Mouse (Mus musculus) common myeloid progenitor, adult 5-6 weeks (primary cell): Measurements from ENCODE around the gene Bcl6. TPM values are rescaled to one million over a fixed set of nuclear protein-coding genes. Genes with fewer than 3 reads are reported as not detected.

Experiments used
- ATAC-seq: replicated peaks from 2 replicates; pipeline ENCODE4 v1.8.0; 2016; ENCODE audit warnings: low read depth, mild to moderate bottlenecking, moderate TSS enrichment, inconsistent platforms; ENCODE audit not compliant: poor library complexity, severe bottlenecking
- total RNA-seq: library from RNA; stranded (forward); fragments of 200-1000, 187-1606 nt; gene quantifications from 2 replicates; pipeline ENCODE4 v1.2.3, GENCODE M21; 2017

The Bcl6 gene
- 1.5 and 1.9 TPM in 2 replicates for total RNA-seq

- ATAC-seq = peak; percentile 45
Measured at GRCm38 (mm10) chr16:23988466-23989208, at the start of gene Bcl6, which contains the start of gene Gm37419. Gene Bcl6 (minus strand): TSS chr16:23988852. Gene Gm37419 (plus strand): TSS chr16:23988482.

DNA sequence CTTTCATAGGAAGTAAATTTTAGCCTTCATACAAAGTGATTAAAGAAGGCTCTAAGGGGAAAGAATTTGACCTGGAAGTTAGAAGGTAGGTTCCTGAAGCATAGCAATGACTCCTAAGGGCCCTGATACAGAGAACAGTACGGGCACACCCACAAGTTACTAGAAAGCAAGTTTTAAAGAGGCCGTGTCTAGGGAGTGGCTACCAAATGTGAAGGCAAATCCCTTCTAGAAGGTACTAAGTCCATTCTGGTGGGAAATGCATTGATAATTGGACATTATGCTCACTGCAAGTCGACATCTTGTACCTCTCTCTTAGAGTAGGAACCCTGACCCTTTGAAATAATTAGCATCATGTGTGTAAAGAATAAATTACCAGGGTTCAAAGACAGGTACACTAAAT lies 47.7 kb upstream of the Bcl6 start:
- ATAC-seq = no peak

DNA sequence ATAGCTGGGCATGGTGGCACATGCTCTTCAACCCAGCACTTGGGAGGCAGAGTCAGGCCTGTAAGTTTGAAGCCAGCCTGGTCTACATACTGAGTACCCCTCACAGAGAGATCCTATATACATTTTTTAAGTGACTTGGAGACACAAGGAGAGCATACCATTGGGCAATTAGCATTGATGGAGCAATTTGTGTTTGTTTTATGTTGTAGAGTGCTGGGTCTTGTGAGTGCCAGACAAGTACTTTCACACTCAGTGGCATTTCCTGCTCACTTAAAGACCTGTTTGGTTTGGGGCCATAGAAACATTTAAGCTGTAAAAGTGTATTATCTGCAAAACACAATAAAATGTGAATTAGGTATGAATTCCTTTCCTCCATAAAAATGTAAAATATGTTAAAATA lies 47.1 kb upstream of the Bcl6 start:
- no peak for ATAC-seq

GRCm38 (mm10) chr16:24034450-24034849 lies 45.8 kb upstream of the Bcl6 start:
- no peak for ATAC-seq

DNA sequence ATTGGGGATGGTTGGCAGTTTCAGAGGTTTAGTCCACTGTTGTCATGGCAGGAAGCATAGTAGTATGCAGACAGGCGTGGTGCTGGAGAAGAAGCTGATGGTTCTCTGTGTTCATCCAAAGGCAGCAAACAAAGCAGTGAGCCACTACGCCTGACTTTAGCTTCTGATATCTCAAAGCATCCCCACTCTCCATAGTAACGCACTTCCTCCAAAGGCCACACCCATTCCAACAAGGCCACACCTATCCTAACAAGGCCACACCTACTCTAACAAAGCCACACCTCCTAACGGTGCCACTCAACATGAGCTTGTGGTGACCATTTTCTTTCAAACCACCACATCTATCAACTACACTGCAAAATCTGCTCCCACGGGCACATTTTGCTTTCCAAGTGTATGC lies 44.6 kb upstream of the Bcl6 start:
- no peak for ATAC-seq

- ATAC-seq = no peak
Measured at GRCm38 (mm10) chr16:24029965-24030672, 41.5 kb upstream of the Bcl6 start.

- ATAC-seq = no peak
Measured at GRCm38 (mm10) chr16:24025442-24025841, 36.8 kb upstream of the Bcl6 start.

DNA sequence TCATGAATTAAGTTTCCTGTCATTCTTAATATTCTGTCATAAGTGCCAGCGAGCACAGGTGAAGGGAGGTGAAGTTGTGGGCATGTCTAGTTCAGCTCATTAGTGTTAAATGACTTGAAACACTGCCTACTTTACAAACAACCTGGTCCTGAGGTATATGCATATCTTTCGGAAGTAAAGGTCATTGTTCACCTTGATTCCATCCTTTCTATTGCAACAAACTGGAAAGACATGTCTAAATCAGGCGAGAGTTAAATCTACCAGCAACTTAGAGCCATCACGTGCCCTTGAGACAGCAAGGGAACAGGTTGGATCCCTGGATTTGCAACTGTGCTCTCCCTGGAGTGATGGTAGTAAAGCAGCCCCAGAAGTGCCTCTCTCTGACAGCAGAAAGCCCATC lies 34.0 kb upstream of the Bcl6 start:
- no peak for ATAC-seq

DNA sequence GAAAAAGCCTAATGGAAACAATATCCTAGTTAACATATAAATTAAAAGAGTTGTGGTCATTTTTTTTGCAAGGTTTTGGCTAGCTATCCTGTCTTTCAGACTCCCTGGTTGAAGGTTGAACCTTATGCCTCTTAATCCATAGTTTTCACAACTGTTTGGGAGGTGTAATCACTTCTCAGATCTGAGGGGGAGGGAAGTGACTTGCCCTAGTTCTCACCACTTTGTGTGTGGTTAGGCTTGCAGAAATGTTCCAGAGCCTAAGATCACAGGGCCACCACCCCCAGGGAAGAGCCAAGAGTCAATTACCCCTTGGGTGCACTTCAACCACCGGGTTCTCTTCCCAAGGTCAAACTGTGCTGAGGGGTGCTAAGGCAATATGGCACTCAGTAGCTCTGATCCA lies 33.1 kb upstream of the Bcl6 start:
- no peak for ATAC-seq

DNA sequence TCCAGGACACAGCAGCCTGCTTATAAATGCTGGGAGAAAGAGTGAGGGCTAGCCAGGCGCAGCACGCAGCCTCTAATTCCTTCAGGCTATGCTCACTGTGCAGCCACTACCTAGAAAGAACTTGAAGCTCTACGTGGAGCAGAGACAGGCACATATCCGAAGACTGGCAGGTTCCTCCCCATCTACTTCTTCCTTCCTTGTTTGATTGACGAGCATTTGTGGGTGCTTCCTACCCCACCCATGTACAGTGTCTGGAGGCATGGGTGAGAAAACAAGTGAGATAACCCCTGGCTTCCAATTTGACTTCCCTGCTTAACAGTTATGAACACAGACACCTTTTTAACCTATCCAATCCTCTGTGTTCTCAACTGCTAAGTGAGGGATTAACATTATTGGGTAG lies 28.1 kb upstream of the Bcl6 start:
- ATAC-seq = peak; percentile 56

GRCm38 (mm10) chr16:24016273-24016672 lies 27.6 kb upstream of the Bcl6 start:
- peak; percentile 78 for ATAC-seq

GRCm38 (mm10) chr16:24014378-24014777 lies 25.7 kb upstream of the Bcl6 start:
- ATAC-seq = no peak

GRCm38 (mm10) chr16:24012066-24012465 lies 23.4 kb upstream of the Bcl6 start:
- ATAC-seq = peak; percentile 45

DNA sequence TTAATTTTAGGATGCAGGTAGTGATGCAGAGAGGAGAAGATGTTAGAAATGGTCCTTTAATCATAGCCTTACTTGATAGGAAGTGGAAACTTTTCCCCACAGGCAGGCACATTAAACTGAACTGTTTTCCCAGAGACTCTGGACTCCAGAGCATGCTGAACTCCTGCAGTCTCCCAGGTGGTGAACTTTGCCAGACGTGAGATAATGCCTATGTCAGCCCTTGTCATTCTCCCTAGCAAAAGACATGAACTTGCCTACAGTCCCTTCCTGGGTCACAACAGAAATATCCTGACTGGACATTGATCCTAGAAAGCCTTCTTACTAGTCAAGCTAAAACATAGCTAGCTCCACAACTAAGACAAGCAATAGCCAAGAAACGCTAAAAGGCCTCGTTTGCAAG lies 22.7 kb upstream of the Bcl6 start:
- ATAC-seq = no peak

- no peak for ATAC-seq
Measured at GRCm38 (mm10) chr16:24009891-24010290, 21.2 kb upstream of the Bcl6 start.

DNA sequence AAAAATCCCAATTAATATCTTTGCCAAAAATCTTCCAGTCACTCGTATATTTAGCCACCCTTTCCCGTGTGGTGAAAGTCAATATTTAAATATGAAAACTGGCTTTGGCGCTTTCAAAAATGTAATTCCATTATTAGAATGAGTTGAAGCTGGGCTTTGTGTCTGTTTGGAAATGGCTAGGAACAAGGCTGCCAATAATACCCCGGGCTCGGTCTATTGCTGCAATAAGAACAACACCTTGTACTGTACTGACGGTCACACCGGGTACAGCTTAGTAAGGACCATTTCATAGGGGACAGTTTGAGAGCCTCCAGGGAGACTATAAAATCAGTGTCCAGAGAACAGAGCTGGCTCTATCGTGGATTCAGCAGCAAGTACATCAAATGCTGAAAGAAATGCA lies 17.3 kb upstream of the Bcl6 start:
- no peak for ATAC-seq

DNA sequence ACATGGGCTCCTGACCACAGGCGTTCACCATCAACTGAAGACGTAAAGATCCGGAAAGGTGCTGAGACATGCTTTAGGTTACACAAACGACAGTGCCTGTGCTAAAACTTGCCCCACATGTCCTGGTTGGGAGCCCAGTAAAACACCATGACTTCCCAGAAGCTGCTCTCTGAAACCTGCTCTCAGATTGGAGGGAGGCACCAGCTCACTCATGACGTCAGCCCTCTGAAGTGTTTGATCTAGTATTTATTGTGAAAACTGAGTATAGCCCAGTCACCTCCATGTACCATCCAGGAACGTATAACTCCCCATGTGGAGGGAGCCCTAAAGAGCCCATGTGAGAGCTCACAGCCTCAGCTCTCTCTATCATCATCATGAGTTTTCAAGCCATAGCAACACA lies 9.3 kb upstream of the Bcl6 start:
- no peak for ATAC-seq

- ATAC-seq = no peak
Measured at GRCm38 (mm10) chr16:23997228-23997627, 8.6 kb upstream of the Bcl6 start.

- ATAC-seq = no peak
Measured at GRCm38 (mm10) chr16:23996342-23996741, 7.7 kb upstream of the Bcl6 start.

DNA sequence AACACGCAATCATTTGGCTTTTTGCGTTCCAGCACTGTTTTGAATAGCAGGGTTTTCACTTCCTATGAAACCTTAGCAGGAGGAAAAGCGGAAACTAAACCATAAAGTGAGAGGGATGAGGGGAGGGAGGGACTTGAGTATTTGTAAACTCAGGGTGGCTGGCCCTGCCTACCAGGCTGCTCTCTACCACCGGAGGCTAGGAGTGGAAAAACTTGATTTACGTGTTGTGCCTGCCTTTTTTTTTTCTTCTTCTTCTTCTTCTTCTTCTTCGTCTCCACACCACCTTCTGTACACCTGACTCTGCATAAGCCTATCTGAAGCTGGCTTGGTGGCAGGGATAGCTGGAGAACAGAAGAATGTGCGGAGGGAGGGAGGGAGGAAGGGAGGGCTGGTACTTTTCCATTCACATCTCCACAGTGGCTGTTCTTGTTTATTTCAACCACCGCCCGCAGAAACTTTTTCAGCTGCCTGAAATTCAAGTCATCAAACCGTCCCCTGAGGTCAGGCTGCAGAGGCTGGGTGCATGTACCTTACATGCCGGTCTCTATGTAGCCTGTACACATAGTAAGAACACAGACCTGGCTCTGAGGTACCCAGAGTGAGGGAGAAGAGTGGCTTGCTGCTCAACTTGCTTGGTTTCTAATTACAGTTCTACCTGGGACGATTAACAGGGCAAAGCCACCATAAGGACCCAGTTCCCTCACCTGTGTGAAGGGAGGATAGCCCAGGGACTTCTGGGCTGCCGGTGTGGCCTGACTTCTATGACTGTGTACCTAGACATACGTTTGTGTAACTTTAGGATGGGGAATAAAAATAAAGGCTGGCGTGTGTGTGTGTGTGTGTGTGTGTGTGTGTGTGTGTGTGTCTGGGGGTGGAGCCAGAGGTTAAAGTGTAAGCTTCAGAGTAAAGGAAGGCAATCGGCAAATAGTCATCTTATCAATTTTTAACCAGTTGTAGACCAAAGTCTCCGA lies 5.0 kb upstream of the Bcl6 start:
- ATAC-seq = peak; percentile 43
